Mouse (Mus musculus) inflammation-experienced regulatory T-cells, adult 6 months (primary cell): ENCODE data around the gene Cd300ld3. TPM values are rescaled to one million over a fixed set of nuclear protein-coding genes. Genes with fewer than 3 reads are reported as not detected.
"Not testable (repeated sequence)": the region's sequence is repeated elsewhere in the genome, so short reads cannot be mapped to it uniquely, and the experiment has no call there.

Experiments
- ATAC-seq: one replicate; pipeline ENCODE4 v1.8.0; 2017
- polyA plus RNA-seq, 3 experiments: library from polyadenylated mRNA; unstranded; fragments of 100-300 nt; shearing (Covaris generic); gene quantifications; one replicate each; pipeline ENCODE4 v1.2.1; 2017

Gene Cd300ld3
- polyA plus RNA-seq, 3 experiments from 2014 or later: not detected

GRCm38 (mm10) chr11:115052206-115052605 lies 4.0 kb upstream of the Cd300ld3 start:
- no peak for ATAC-seq

DNA sequence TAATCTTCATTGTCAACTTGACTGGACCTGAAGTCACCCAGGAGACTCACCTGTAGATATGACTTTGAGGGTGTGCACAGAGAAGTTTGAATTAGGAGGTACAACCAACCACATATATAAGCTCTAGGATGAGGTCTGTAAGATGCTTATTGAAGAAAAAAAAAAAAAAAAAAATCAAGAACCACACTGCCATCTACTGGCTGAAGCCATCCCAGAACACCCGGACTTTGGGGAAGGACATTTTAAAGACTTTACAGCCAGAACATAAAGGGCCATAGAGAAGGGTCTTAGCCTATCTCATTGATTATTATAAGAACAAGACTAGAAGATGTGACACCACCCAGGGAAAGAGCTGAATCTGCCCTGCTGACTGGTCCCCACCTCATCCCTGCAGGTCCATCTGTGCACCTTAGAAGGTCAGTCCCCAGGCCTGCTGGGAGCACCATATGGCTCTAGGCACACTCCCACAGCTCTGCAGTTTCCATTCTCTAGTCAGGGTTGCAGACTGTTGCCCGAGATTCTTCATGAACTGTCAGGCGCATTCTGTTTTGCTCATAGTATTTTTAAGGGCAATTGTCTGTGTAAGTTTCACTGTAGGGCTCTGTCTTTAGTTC lies 1.2 kb upstream of the Cd300ld3 start:
- no peak for ATAC-seq

DNA sequence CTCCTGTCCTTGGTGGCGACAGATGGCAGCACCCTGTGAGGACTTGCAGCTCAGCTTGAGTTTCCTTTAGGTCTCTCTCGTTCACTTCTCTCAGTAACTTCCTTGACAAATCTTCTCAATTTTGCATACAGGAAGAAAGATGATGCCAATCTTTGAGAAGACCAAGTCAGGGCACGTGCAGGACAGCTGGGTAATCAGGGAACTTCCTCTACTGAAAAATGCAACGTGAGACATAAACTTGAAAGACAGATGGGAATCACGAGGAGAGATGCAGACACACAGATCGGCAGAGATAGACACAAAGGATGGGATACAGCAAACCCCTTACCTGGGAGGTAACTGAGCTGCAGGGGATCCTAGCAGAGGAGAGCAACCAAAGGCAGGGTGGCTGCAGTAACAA lies 10.5 kb downstream of the Cd300ld3 start, which contains the start of gene Cd300ld5:
Gene Cd300ld5, minus strand, starts transcription at position 101 of the 400 bp plus-strand sequence.
- not testable (repeated sequence) for ATAC-seq

DNA sequence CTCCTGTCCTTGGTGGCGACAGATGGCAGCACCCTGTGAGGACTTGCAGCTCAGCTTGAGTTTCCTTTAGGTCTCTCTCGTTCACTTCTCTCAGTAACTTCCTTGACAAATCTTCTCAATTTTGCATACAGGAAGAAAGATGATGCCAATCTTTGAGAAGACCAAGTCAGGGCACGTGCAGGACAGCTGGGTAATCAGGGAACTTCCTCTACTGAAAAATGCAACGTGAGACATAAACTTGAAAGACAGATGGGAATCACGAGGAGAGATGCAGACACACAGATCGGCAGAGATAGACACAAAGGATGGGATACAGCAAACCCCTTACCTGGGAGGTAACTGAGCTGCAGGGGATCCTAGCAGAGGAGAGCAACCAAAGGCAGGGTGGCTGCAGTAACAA lies 21.3 kb downstream of the Cd300ld3 start, which contains the start of gene Cd300ld4:
Gene Cd300ld4, minus strand, starts transcription at position 101 of the 400 bp plus-strand sequence.
- ATAC-seq: not testable (repeated sequence)

GRCm38 (mm10) chr11:115016093-115016492 lies 32.1 kb downstream of the Cd300ld3 start, which contains the start of gene Cd300ld2:
Gene Cd300ld2 (minus strand): TSS chr11:115016193.
- ATAC-seq: not testable (repeated sequence)

GRCm38 (mm10) chr11:115004070-115004469 lies 44.1 kb downstream of the Cd300ld3 start:
- no peak for ATAC-seq

DNA sequence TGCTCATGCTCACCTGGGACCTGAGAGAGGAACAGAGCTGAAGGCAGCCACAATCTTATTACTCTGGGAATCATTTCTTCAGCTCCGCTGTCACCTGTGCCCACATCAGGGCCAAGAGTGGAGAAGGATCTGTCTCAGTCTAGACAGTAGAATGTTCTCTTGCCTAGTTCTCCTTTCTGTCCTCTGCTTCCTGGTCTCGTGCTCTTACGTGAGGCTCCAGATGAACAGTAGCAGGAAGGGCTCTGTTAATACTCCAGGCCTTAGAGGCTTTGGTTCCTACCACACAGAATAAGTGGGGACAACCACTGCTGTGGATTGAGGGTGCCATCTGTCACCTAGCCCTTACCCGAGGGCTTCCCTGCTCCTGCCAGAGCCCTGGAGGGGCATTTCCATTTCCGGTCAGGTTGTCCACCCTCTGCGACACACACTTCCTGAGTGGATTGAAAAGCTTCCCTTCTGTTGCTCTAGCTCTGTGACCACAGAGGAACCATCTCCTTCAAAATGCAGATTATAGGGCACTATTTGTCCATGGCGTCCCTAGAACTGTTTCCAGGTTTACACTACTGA lies 46.7 kb downstream of the Cd300ld3 start, which contains the start of gene Cd300c2:
Gene Cd300c2, minus strand, starts transcription at position 407 of the 567 bp plus-strand sequence.
- ATAC-seq: no peak

Other genes with a start within 250 kb of the Cd300ld3 start
- not detected for gene Gpr142, start 249.5 kb downstream of the Cd300ld3 start, polyA plus RNA-seq
- gene Gprc5c, start 197.3 kb downstream of the Cd300ld3 start, polyA plus RNA-seq: not detected
- under 1 TPM; 0.12 to 0.75 (median 0.27) TPM for gene Cd300a, start 158.4 kb downstream of the Cd300ld3 start, polyA plus RNA-seq
- not detected for gene Cd300lb, start 114.0 kb downstream of the Cd300ld3 start, polyA plus RNA-seq
- gene Cd300c, start 79.3 kb downstream of the Cd300ld3 start, polyA plus RNA-seq: not detected
- under 1 TPM in 1 of 3 experiments, not detected in 2; 0.36 TPM for gene Cd300ld, start 58.5 kb downstream of the Cd300ld3 start, polyA plus RNA-seq
- 1 to 10 TPM in 1 of 3 experiments, not detected in 2; 1.4 TPM for gene Cd300c2, start 46.5 kb downstream of the Cd300ld3 start, polyA plus RNA-seq
- not detected for gene Cd300ld2, start 32.2 kb downstream of the Cd300ld3 start, polyA plus RNA-seq
- gene Cd300ld4, start 21.4 kb downstream of the Cd300ld3 start, polyA plus RNA-seq: not detected
- gene Cd300ld5, start 10.6 kb downstream of the Cd300ld3 start, polyA plus RNA-seq: not detected
- gene Cd300e, start 13.8 kb upstream of the Cd300ld3 start, polyA plus RNA-seq: under 1 TPM in 1 of 3 experiments, not detected in 2; 0.34 TPM
- gene Rab37, start 43.0 kb upstream of the Cd300ld3 start, polyA plus RNA-seq: 100 to 1,000 TPM; 106 to 231 (median 206) TPM
- gene Cd300lf, start 85.6 kb upstream of the Cd300ld3 start, polyA plus RNA-seq: 1 to 10 TPM; 1.4 to 1.6 (median 1.5) TPM
- gene Slc9a3r1, start 114.9 kb upstream of the Cd300ld3 start, polyA plus RNA-seq: 100 to 1,000 TPM; 137 to 172 (median 165) TPM
- 10 to 100 TPM in 1 of 3 experiments, 1 to 10 TPM in 2; 9.2 to 10.6 (median 9.8) TPM for gene Tmem104, start 139.1 kb upstream of the Cd300ld3 start, polyA plus RNA-seq
- 10 to 100 TPM; 14.2 to 21.0 (median 15.1) TPM for gene Nat9, start 139.4 kb upstream of the Cd300ld3 start, polyA plus RNA-seq
- gene Grin2c, start 218.8 kb upstream of the Cd300ld3 start, polyA plus RNA-seq: not detected
- 10 to 100 TPM; 20.6 to 26.2 (median 23.7) TPM for gene Fdxr, start 228.6 kb upstream of the Cd300ld3 start, polyA plus RNA-seq
- gene Fads6, start 249.3 kb upstream of the Cd300ld3 start, polyA plus RNA-seq: 1 to 10 TPM in 1 of 3 experiments, under 1 TPM in 2; 0.62 to 1.1 (median 0.78) TPM